Mouse (Mus musculus) kidney, adult 2 months (tissue): ENCODE data around the gene Ttc7b.

ENCODE experiments used
- CTCF ChIP-seq: fragments of 200-500 bp; conservative IDR thresholded peaks from 2 replicates; pipeline ENCODE4 v1.5.1; 2011; ENCODE audit warnings: low read depth, mild to moderate bottlenecking, control low read depth, low read length, moderate library complexity, mixed read lengths; ENCODE audit not compliant: insufficient read depth, insufficient read length
- POLR2A ChIP-seq: fragments of 200-500 bp; IDR thresholded peaks from one replicate; pipeline ENCODE4 v1.6.1; 2011; ENCODE audit warnings: low read depth, low read length, control low read depth

- no peak for TF ChIP-seq CTCF
- no peak for TF ChIP-seq POLR2A
These were observed 7.5 kb downstream of the Ttc7b start for GRCm38 (mm10) chr12:100513131-100513530.
